Mouse (Mus musculus) kidney, embryonic 14.5 days (tissue): ENCODE results near the gene Oxa1l. TPM values are rescaled to one million over a fixed set of nuclear protein-coding genes. Genes with fewer than 3 reads are reported as not detected.

Experiments
- ATAC-seq: fragments of 200-750 bp; cut with Nextera tagmentation; 2 replicates; pipeline ENCODE4 v1.8.0; 2017; ENCODE audit warnings: moderate number of reproducible peaks, mild to moderate bottlenecking, moderate TSS enrichment, moderate library complexity; ENCODE audit not compliant: low FRiP score, low TSS enrichment
- H3K27ac ChIP-seq: fragments of 300-500 bp; sonication (generic); 2 replicates; pipeline ENCODE4 v1.5.1; 2014; ENCODE audit warnings: low read depth, mild to moderate bottlenecking, low read length, moderate library complexity, mixed read lengths
- H3K27me3 ChIP-seq: fragments of 300-500 bp; sonication (generic); 2 replicates; pipeline ENCODE4 v1.6.1; 2014; ENCODE audit warnings: mild to moderate bottlenecking, low read length; ENCODE audit not compliant: control insufficient read depth, insufficient read depth
- H3K36me3 ChIP-seq: fragments of 300-500 bp; sonication (generic); 2 replicates; pipeline ENCODE4 v1.6.1; 2014; ENCODE audit warnings: low read length, mixed read lengths; ENCODE audit not compliant: control insufficient read depth, insufficient read depth
- H3K4me1 ChIP-seq: fragments of 300-500 bp; sonication (generic); 2 replicates; pipeline ENCODE4 v1.6.1; 2014; ENCODE audit warnings: low read length, mixed read lengths; ENCODE audit not compliant: control insufficient read depth, insufficient read depth
- H3K4me2 ChIP-seq: fragments of 300-500 bp; sonication (generic); replicated peaks from 2 replicates; pipeline ENCODE4 v1.6.1; 2014; ENCODE audit warnings: low read depth, mild to moderate bottlenecking, low read length
- H3K4me3 ChIP-seq: fragments of 300-500 bp; sonication (generic); 2 replicates; pipeline ENCODE4 v1.5.1; 2014; ENCODE audit warnings: mild to moderate bottlenecking, low read length
- H3K9ac ChIP-seq: fragments of 300-500 bp; sonication (generic); 2 replicates; pipeline ENCODE4 v1.6.1; 2014; ENCODE audit warnings: low read depth, mild to moderate bottlenecking, low read length, moderate library complexity
- H3K9me3 ChIP-seq: fragments of 300-500 bp; sonication (generic); 2 replicates; pipeline ENCODE4 v1.6.1; 2016; ENCODE audit warnings: low read length; ENCODE audit not compliant: control insufficient read depth
- WGBS: fragments of 180-500 bp; shearing (Covaris S2); extraction: QIAGEN DNeasy Blood & Tissue Kit; methylation state at CpG from one replicate; pipeline ENCODE4 v1.1.7; 2014; 5-methylcytosine and 5-hydroxymethylcytosine counted together
- polyA plus RNA-seq: library from polyadenylated mRNA; unstranded; fragments of >200 nt; fragmentation: Nextera tagmentation; extraction: Ambion mirVana; gene quantifications from 2 replicates; pipeline ENCODE4 v1.2.1, GENCODE M21; 2014

The Oxa1l gene
- polyA plus RNA-seq, 1 experiment from 2014 or later, result 69.7 TPM

GRCm38 (mm10) chr14:54367429-54368060, 6.9 kb downstream of the Oxa1l start:
- H3K36me3 ChIP-seq, result peaks cover 77% of the 10 kb centered on the region

GRCm38 (mm10) chr14:54369372-54369771, 8.7 kb downstream of the Oxa1l start:
- peaks cover 63% of the 10 kb centered on the region for H3K36me3 ChIP-seq

More at GRCm38 (mm10) chr14:54367429-54368060, 6.9 kb downstream of the Oxa1l start:
- peaks cover 3% of the 10 kb centered on the region; the same call in 1 of the 2 replicates for H3K4me1 ChIP-seq
- no peak overlapping the region for H3K4me2 ChIP-seq
- H3K9ac ChIP-seq, result no peak overlapping the region
- WGBS, result 85% methylated on average over 18 of the region's 18 CpGs
- no peak overlapping the region for H3K27ac ChIP-seq
- no peak for ATAC-seq
- H3K4me3 ChIP-seq, result no peak overlapping the region
- peaks cover 3% of the 10 kb centered on the region; the same call in 1 of the 2 replicates for H3K9me3 ChIP-seq
- no peaks in the 10 kb centered on the region for H3K27me3 ChIP-seq

GRCm38 (mm10) chr14:54370595-54370994, 10.0 kb downstream of the Oxa1l start:
- ATAC-seq, result peak; percentile 37; the same call in 1 of the 2 replicates

More at GRCm38 (mm10) chr14:54369372-54369771, 8.7 kb downstream of the Oxa1l start:
- ATAC-seq, result no peak
- 91% methylated on average over 3 of the region's 3 CpGs for WGBS
- Histone ChIP-seq H3K27me3 (no peaks in the 10 kb centered on the region), H3K4me3 (no peak overlapping the region), H3K4me1 (no peaks in the 10 kb centered on the region), H3K9me3 (peaks cover 3% of the 10 kb centered on the region; the same call in 1 of the 2 replicates), H3K9ac (no peak overlapping the region), H3K4me2 (no peak overlapping the region), H3K27ac (no peak overlapping the region)

GRCm38 (mm10) chr14:54371460-54371859, 10.8 kb downstream of the Oxa1l start:
- peak; percentile 23; the same call in 1 of the 2 replicates for ATAC-seq
- WGBS, result 99% methylated on average over 10 of the region's 10 CpGs
- Histone ChIP-seq H3K36me3 (peaks cover 53% of the 10 kb centered on the region), H3K27ac (no peak overlapping the region), H3K4me2 (no peak overlapping the region), H3K4me1 (no peaks in the 10 kb centered on the region), H3K9me3 (peaks cover 3% of the 10 kb centered on the region; the same call in 1 of the 2 replicates), H3K9ac (no peak overlapping the region), H3K4me3 (no peak overlapping the region), H3K27me3 (no peaks in the 10 kb centered on the region)

More at GRCm38 (mm10) chr14:54370595-54370994, 10.0 kb downstream of the Oxa1l start:
- no peak overlapping the region for H3K27ac ChIP-seq
- no peak overlapping the region for H3K4me2 ChIP-seq
- no peak overlapping the region for H3K9ac ChIP-seq
- peaks cover 3% of the 10 kb centered on the region; the same call in 1 of the 2 replicates for H3K9me3 ChIP-seq
- no peaks in the 10 kb centered on the region for H3K4me1 ChIP-seq
- H3K4me3 ChIP-seq, result no peak overlapping the region
- peaks cover 60% of the 10 kb centered on the region for H3K36me3 ChIP-seq
- WGBS, result 85% methylated on average over 6 of the region's 6 CpGs
- no peaks in the 10 kb centered on the region for H3K27me3 ChIP-seq

GRCm38 (mm10) chr14:54372923-54373322, 12.3 kb downstream of the Oxa1l start:
- no peak overlapping the region for H3K4me2 ChIP-seq
- 90% methylated on average over 9 of the region's 9 CpGs for WGBS
- H3K27ac ChIP-seq, result no peak overlapping the region
- H3K4me3 ChIP-seq, result no peak overlapping the region
- no peak overlapping the region for H3K9ac ChIP-seq
- no peaks in the 10 kb centered on the region for H3K27me3 ChIP-seq
- H3K36me3 ChIP-seq, result peaks cover 39% of the 10 kb centered on the region
- H3K9me3 ChIP-seq, result peaks cover 3% of the 10 kb centered on the region; the same call in 1 of the 2 replicates
- no peak for ATAC-seq
- H3K4me1 ChIP-seq, result no peaks in the 10 kb centered on the region

- no peak for ATAC-seq
- H3K27me3 ChIP-seq, result no peaks in the 10 kb centered on the region
Measured at GRCm38 (mm10) chr14:54375916-54376315, 15.3 kb downstream of the Oxa1l start.

GRCm38 (mm10) chr14:54377166-54377565, 16.5 kb downstream of the Oxa1l start:
- Histone ChIP-seq H3K36me3 (0 out of 2 replicates have a peak, but pooled peaks cover 3% of the 10 kb centered on the region), H3K4me2 (no peak overlapping the region), H3K27me3 (no peaks in the 10 kb centered on the region), H3K4me1 (peaks cover 15% of the 10 kb centered on the region; the same call in 1 of the 2 replicates), H3K9me3 (no peaks in the 10 kb centered on the region), H3K27ac (no peak overlapping the region), H3K9ac (no peak overlapping the region), H3K4me3 (no peak overlapping the region)
- WGBS, result 91% methylated on average over 6 of the region's 6 CpGs
- ATAC-seq, result no peak

More at GRCm38 (mm10) chr14:54375916-54376315, 15.3 kb downstream of the Oxa1l start:
- Histone ChIP-seq H3K4me3 (no peak overlapping the region), H3K9me3 (no peaks in the 10 kb centered on the region; the same call in 1 of the 2 replicates), H3K9ac (no peak overlapping the region), H3K36me3 (peaks cover 10% of the 10 kb centered on the region; the same call in 1 of the 2 replicates), H3K4me1 (peaks cover 12% of the 10 kb centered on the region; the same call in 1 of the 2 replicates), H3K27ac (no peak overlapping the region), H3K4me2 (no peak overlapping the region)
- WGBS, result 83% methylated on average over 3 of the region's 3 CpGs

GRCm38 (mm10) chr14:54379571-54379970, 18.9 kb downstream of the Oxa1l start:
- Histone ChIP-seq H3K36me3 (no peaks in the 10 kb centered on the region), H3K9me3 (no peaks in the 10 kb centered on the region), H3K4me2 (no peak overlapping the region), H3K4me1 (peaks cover 23% of the 10 kb centered on the region), H3K9ac (no peak overlapping the region), H3K27ac (no peak overlapping the region), H3K27me3 (no peaks in the 10 kb centered on the region), H3K4me3 (no peak overlapping the region)
- 59% methylated on average over 13 of the region's 13 CpGs for WGBS
- no peak for ATAC-seq

- Histone ChIP-seq H3K9ac (no peak overlapping the region), H3K4me2 (no peak overlapping the region), H3K9me3 (no peaks in the 10 kb centered on the region), H3K36me3 (no peaks in the 10 kb centered on the region), H3K4me3 (no peak overlapping the region), H3K27me3 (no peaks in the 10 kb centered on the region), H3K27ac (no peak overlapping the region), H3K4me1 (peaks cover 23% of the 10 kb centered on the region)
- WGBS, result 81% methylated on average over 4 of the region's 4 CpGs
- no peak for ATAC-seq
Measured at GRCm38 (mm10) chr14:54380616-54381015, 20.0 kb downstream of the Oxa1l start.
